19 mouse cellular contexts compared by ENCODE assay signal in genomic region chr12:79060766-79061652, GRCm38 (mm10). TPM values are rescaled to one million over a fixed set of nuclear protein-coding genes. Genes with fewer than 3 reads are reported as not detected.
DNase-seq lines count a peak whose midpoint lies in the region; ATAC-seq lines count a peak whose summit lies in the region.
"Had no signal": no experiment of that assay in that cellular context is flagged by ENCODE, and none has a peak within 500 bp of the region (broad histone marks: within the 10 kb centered on the region; RNA-seq: fewer than 3 reads in every experiment).

No protein-coding gene starts in this region.

- peaks cover 31% of the 10 kb centered on the region for H3K36me3 ChIP-seq in heart, embryonic 10.5 days
- peaks cover 30% of the 10 kb centered on the region for H3K36me3 ChIP-seq in heart, embryonic 12.5 days
- H3K36me3 ChIP-seq in stomach, embryonic 16.5 days (ENCODE audit: control insufficient read depth, insufficient read depth, low read length) = no peaks in the 10 kb centered on the region

- no peaks in the 10 kb centered on the region for H3K9me3 ChIP-seq in heart, embryonic 10.5 days
- no peaks in the 10 kb centered on the region for H3K9me3 ChIP-seq in heart, embryonic 12.5 days (replicated peaks)
- H3K9me3 ChIP-seq in stomach, embryonic 16.5 days (replicated peaks; ENCODE audit: control insufficient read depth, low read length) = no peaks in the 10 kb centered on the region
- H3K9me3 ChIP-seq: embryonic facial prominence, embryonic 12.5 days; forebrain, embryonic 10.5 days; hindbrain, embryonic 13.5 days; intestine, embryonic 15.5 days had no signal

- no peak overlapping the region for H3K9ac ChIP-seq in heart, embryonic 12.5 days
- H3K9ac ChIP-seq in stomach, embryonic 16.5 days (ENCODE audit: low read length) = peak overlapping the region; percentile 47
- H3K9ac ChIP-seq: embryonic facial prominence, embryonic 12.5 days; hindbrain, embryonic 13.5 days; intestine, embryonic 15.5 days; liver, embryonic 14.5 days had no signal

- peak overlapping the region; percentile 6; the same call in 1 of the 2 replicates for H3K27ac ChIP-seq in heart, embryonic 10.5 days
- no peak overlapping the region for H3K27ac ChIP-seq in heart, embryonic 12.5 days (ENCODE audit: poor library complexity, severe bottlenecking)
- H3K27ac ChIP-seq in stomach, embryonic 16.5 days (ENCODE audit: low read length) = peak overlapping the region; percentile 64
- H3K27ac ChIP-seq: embryonic facial prominence, embryonic 12.5 days; forebrain, embryonic 10.5 days; hindbrain, embryonic 13.5 days; intestine, embryonic 15.5 days; kidney, postnatal 0 days; left cerebral cortex, adult 2 months; liver, embryonic 14.5 days had no signal

- no peak overlapping the region for H3K4me2 ChIP-seq in heart, embryonic 12.5 days
- H3K4me2 ChIP-seq in stomach, embryonic 16.5 days (ENCODE audit: low read depth, low read length) = no peak overlapping the region
- H3K4me2 ChIP-seq: embryonic facial prominence, embryonic 12.5 days; hindbrain, embryonic 13.5 days; intestine, embryonic 15.5 days had no signal

- 71% methylated on average over 7 of the region's 7 CpGs for WGBS in heart, embryonic 10.5 days
- 59% methylated on average over 7 of the region's 7 CpGs for WGBS in heart, embryonic 12.5 days
- WGBS in stomach, embryonic 16.5 days = 69% methylated on average over 7 of the region's 7 CpGs

- H3K4me3 ChIP-seq in heart, embryonic 10.5 days = no peak overlapping the region
- no peak overlapping the region for H3K4me3 ChIP-seq in heart, embryonic 12.5 days
- no peak overlapping the region for H3K4me3 ChIP-seq in stomach, embryonic 16.5 days (replicated peaks; ENCODE audit: low read length)
- H3K4me3 ChIP-seq: embryonic facial prominence, embryonic 12.5 days; forebrain, embryonic 10.5 days; hindbrain, embryonic 13.5 days; intestine, embryonic 15.5 days; left cerebral cortex, adult 2 months had no signal

- H3K4me1 ChIP-seq in heart, embryonic 10.5 days = peaks cover 14% of the 10 kb centered on the region
- H3K4me1 ChIP-seq in heart, embryonic 12.5 days (replicated peaks) = peaks cover 19% of the 10 kb centered on the region
- H3K4me1 ChIP-seq in stomach, embryonic 16.5 days (ENCODE audit: control insufficient read depth, insufficient read depth, low read length) = peaks cover 7% of the 10 kb centered on the region
- H3K4me1 ChIP-seq: embryonic facial prominence, embryonic 12.5 days; hindbrain, embryonic 13.5 days had no signal

- no peaks in the 10 kb centered on the region for H3K27me3 ChIP-seq in heart, embryonic 10.5 days (ENCODE audit: insufficient read depth, poor library complexity, severe bottlenecking)
- H3K27me3 ChIP-seq in heart, embryonic 12.5 days (replicated peaks) = no peaks in the 10 kb centered on the region
- no peaks in the 10 kb centered on the region for H3K27me3 ChIP-seq in stomach, embryonic 16.5 days (ENCODE audit: control insufficient read depth, insufficient read depth, low read length)
- H3K27me3 ChIP-seq: embryonic facial prominence, embryonic 12.5 days; hindbrain, embryonic 13.5 days; intestine, embryonic 15.5 days had no signal

- DNase-seq in heart, embryonic 10.5 days (ENCODE audit: low spot score) = no peak
- DNase-seq in lung, postnatal 36 days = peak; percentile 34
- no peak for DNase-seq in lung, postnatal 10 days
- no peak for DNase-seq in cerebellum, adult 18-20 months
- DNase-seq in T-cell, adult 2 months (ENCODE audit: low spot score) = no peak
- DNase-seq: adrenal gland, adult 8-10 months; cerebellum, postnatal 10 days; gastrocnemius, postnatal 14 days; thymus, postnatal 36 days had no signal

- no peak for ATAC-seq in heart, embryonic 12.5 days (ENCODE audit: insufficient number of reproducible peaks, low FRiP score)
- peak; percentile 76 for ATAC-seq in megakaryocyte progenitor cell, adult 5-6 weeks (replicated peaks; ENCODE audit: poor library complexity)
- peak; percentile 37; the same call in 1 of the 2 replicates for ATAC-seq in stomach, embryonic 16.5 days (ENCODE audit: insufficient read depth, low FRiP score)

RNA-seq across cellular contexts. Expression of gene Pigh, which starts 28.4 kb away (rescaled TPM):
- 21.9 and 25.4 TPM in 2 replicates for polyA plus RNA-seq in heart, embryonic 10.5 days (2016; fragmentation: Nextera tagmentation; extraction: Ambion mirVana)
- polyA plus RNA-seq in heart, embryonic 12.5 days (2016; fragmentation: Nextera tagmentation; extraction: Ambion mirVana) = 16.8 and 17.4 TPM in 2 replicates
- total RNA-seq in megakaryocyte progenitor cell, adult 5-6 weeks (2015) = 17.1 and 18.2 TPM in 2 replicates
- total RNA-seq in megakaryocyte progenitor cell, adult 5-6 weeks (2017) = 13.2 and 15.8 TPM in 2 replicates
- polyA plus RNA-seq in stomach, embryonic 16.5 days (2015; fragmentation: Nextera tagmentation; extraction: Ambion mirVana) = 35.0 and 36.7 TPM in 2 replicates

RNA-seq across cellular contexts. Expression of gene Plekhh1, which starts 32.0 kb away (rescaled TPM):
- polyA plus RNA-seq in heart, embryonic 10.5 days (2016; fragmentation: Nextera tagmentation; extraction: Ambion mirVana) = 5.0 and 5.8 TPM in 2 replicates
- polyA plus RNA-seq in heart, embryonic 12.5 days (2016; fragmentation: Nextera tagmentation; extraction: Ambion mirVana) = 5.3 and 5.8 TPM in 2 replicates
- 0.22 and 0.25 TPM in 2 replicates for total RNA-seq in megakaryocyte progenitor cell, adult 5-6 weeks (2015)
- total RNA-seq in megakaryocyte progenitor cell, adult 5-6 weeks (2017) = 0.24 and 0.25 TPM in 2 replicates
- polyA plus RNA-seq in stomach, embryonic 16.5 days (2015; fragmentation: Nextera tagmentation; extraction: Ambion mirVana) = 5.8 and 5.9 TPM in 2 replicates

RNA-seq across cellular contexts. Expression of gene Tmem229b, which starts 53.6 kb away (rescaled TPM):
- polyA plus RNA-seq in heart, embryonic 10.5 days (2016; fragmentation: Nextera tagmentation; extraction: Ambion mirVana) = 1.7 and 2.3 TPM in 2 replicates
- polyA plus RNA-seq in heart, embryonic 12.5 days (2016; fragmentation: Nextera tagmentation; extraction: Ambion mirVana) = 2.9 and 3.4 TPM in 2 replicates
- 73.3 and 75.4 TPM in 2 replicates for total RNA-seq in megakaryocyte progenitor cell, adult 5-6 weeks (2015)
- total RNA-seq in megakaryocyte progenitor cell, adult 5-6 weeks (2017) = 84.1 and 102 TPM in 2 replicates
- 7.1 and 7.6 TPM in 2 replicates for polyA plus RNA-seq in stomach, embryonic 16.5 days (2015; fragmentation: Nextera tagmentation; extraction: Ambion mirVana)
